Mouse (Mus musculus) lung, adult 2 months (tissue): ENCODE data around the gene Itgal.

Experiments used
- CTCF ChIP-seq: fragments of 200-500 bp; IDR thresholded peaks from 2 replicates; pipeline ENCODE4 v1.5.1; 2011; ENCODE audit warnings: mild to moderate bottlenecking, low read length, control low read depth; ENCODE audit not compliant: insufficient read depth
- POLR2A ChIP-seq: fragments of 200-500 bp; IDR thresholded peaks from 2 replicates; pipeline ENCODE4 v1.6.1; 2011; ENCODE audit warnings: low read depth, mild to moderate bottlenecking, control low read depth, low read length, borderline replicate concordance; ENCODE audit errors: extremely low read depth

DNA sequence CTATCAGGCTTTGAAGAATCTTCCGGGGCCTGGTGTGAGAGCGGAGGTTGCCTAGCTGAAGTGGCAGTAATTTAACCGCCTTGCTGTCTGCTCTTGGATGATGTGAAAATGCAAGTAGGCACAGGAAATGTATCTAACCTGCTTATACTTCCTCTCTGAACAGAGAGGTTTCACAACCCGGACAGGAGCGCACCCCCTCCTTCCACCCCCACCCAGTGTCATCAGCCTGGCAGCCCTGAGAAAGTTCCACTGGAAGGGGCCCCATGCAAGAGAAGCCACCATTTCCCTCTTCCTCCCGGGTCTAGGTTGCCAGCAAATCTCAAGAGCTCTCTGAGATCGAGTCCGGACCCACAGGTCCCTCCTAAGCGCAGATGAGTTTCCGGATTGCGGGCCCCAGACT is at the start of gene Itgal:
- no peak for TF ChIP-seq POLR2A
- no peak for TF ChIP-seq CTCF
